Comparison of ENCODE assay signal across 32 mouse cellular contexts in genomic region chr13:41374886-41375285, GRCm38 (mm10).
"Had no signal": no experiment of that assay in that cellular context is flagged by ENCODE, and none has a peak within 500 bp of the region (broad histone marks: within the 10 kb centered on the region; RNA-seq: fewer than 3 reads in every experiment).

No protein-coding gene starts in this region.

- H3K4me2 ChIP-seq: heart, embryonic 11.5 days; heart, embryonic 12.5 days; heart, embryonic 13.5 days; heart, embryonic 15.5 days; hindbrain, embryonic 12.5 days; hindbrain, embryonic 13.5 days; hindbrain, embryonic 14.5 days; hindbrain, embryonic 15.5 days; intestine, embryonic 15.5 days; kidney, embryonic 15.5 days had no signal

- H3K27me3 ChIP-seq: heart, embryonic 12.5 days; hindbrain, embryonic 12.5 days; hindbrain, embryonic 15.5 days; intestine, embryonic 15.5 days; kidney, embryonic 15.5 days had no signal

- H3K4me1 ChIP-seq: heart, embryonic 15.5 days; hindbrain, embryonic 12.5 days; hindbrain, embryonic 15.5 days had no signal

- DNase-seq: heart, postnatal 10 days; heart, postnatal 36 days; kidney, adult 11 months; kidney, adult 18-20 months; kidney, adult 2 months; kidney, adult 8-10 months; kidney, adult 9 months; kidney, postnatal 10 days; kidney, postnatal 14 days; kidney, postnatal 25 days; kidney, postnatal 36 days; kidney, postnatal 4 days; layer of hippocampus, adult 9-11 months; layer of hippocampus, postnatal 36 days had no signal

- H3K27ac ChIP-seq: heart, embryonic 13.5 days; heart, embryonic 15.5 days; hindbrain, embryonic 10.5 days; hindbrain, embryonic 12.5 days; hindbrain, embryonic 13.5 days; hindbrain, embryonic 14.5 days; hindbrain, embryonic 15.5 days; hindbrain, postnatal 0 days; intestine, embryonic 15.5 days; kidney, embryonic 15.5 days; kidney, postnatal 0 days; layer of hippocampus, adult 2 months; left cerebral cortex, adult 2 months had no signal

- H3K4me3 ChIP-seq: heart, embryonic 12.5 days; heart, embryonic 13.5 days; heart, embryonic 15.5 days; hindbrain, embryonic 10.5 days; hindbrain, embryonic 12.5 days; hindbrain, embryonic 13.5 days; hindbrain, embryonic 15.5 days; intestine, embryonic 15.5 days; kidney, embryonic 15.5 days; layer of hippocampus, adult 2 months; left cerebral cortex, adult 2 months had no signal

- H3K9me3 ChIP-seq: heart, embryonic 12.5 days; heart, embryonic 13.5 days; heart, embryonic 15.5 days; hindbrain, embryonic 10.5 days; hindbrain, embryonic 12.5 days; hindbrain, embryonic 13.5 days; hindbrain, embryonic 15.5 days; intestine, embryonic 15.5 days; kidney, embryonic 15.5 days had no signal

- H3K36me3 ChIP-seq: heart, embryonic 12.5 days; heart, embryonic 13.5 days; heart, embryonic 15.5 days; hindbrain, embryonic 10.5 days; hindbrain, embryonic 12.5 days; hindbrain, embryonic 13.5 days; hindbrain, embryonic 15.5 days; intestine, embryonic 15.5 days; kidney, embryonic 15.5 days had no signal

- ATAC-seq: hindbrain, postnatal 0 days; inflammation-experienced regulatory T-cells, adult 6 months; intestine, embryonic 15.5 days; intestine, embryonic 16.5 days; intestine, postnatal 0 days had no signal

- H3K9ac ChIP-seq: heart, embryonic 12.5 days; heart, embryonic 13.5 days; heart, embryonic 15.5 days; hindbrain, embryonic 12.5 days; hindbrain, embryonic 13.5 days; hindbrain, embryonic 14.5 days; hindbrain, embryonic 15.5 days; intestine, embryonic 15.5 days; kidney, embryonic 15.5 days had no signal
